Mouse (Mus musculus) C2C12 (cell line): Measurements from ENCODE around the gene Selenof.

Experiments used
- CTCF ChIP-seq: IDR thresholded peaks from one replicate; pipeline ENCODE4 v1.5.1; 2011; ENCODE audit not compliant: control insufficient read depth, insufficient read depth, insufficient read length
- MYOD1 ChIP-seq: IDR thresholded peaks from one replicate; pipeline ENCODE4 v1.6.1; 2011; ENCODE audit warnings: low read depth; ENCODE audit not compliant: control insufficient read depth, insufficient read length

DNA sequence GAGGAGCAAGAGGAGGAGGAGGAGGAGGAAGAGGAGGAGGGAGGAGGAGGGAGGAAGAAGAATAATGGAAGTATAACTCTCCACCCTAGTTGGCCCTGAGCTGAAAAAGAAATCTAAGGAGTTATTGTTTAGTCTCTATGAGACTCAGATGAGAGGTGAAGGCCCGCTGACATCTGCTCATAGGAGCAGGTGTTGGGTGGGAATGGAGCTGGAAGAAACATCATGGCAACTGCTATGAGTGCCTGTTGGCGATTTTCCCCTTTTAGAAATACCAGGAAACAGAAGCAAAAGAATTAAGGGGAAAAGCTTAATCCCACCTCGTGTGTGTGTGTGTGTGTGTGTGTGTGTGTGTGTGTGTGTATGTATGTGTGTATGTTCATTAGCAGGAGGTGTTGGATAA, 69.3 kb downstream of the Selenof start:
- TF ChIP-seq CTCF (no peak), MYOD1 (no peak)
